Mouse (Mus musculus) lung, postnatal 0 days (tissue): ENCODE measurements around the gene Leng8. TPM values are rescaled to one million over a fixed set of nuclear protein-coding genes. Genes with fewer than 3 reads are reported as not detected.
"Not testable (repeated sequence)": the region's sequence is repeated elsewhere in the genome, so short reads cannot be mapped to it uniquely, and the experiment has no call there.

Experiments
- ATAC-seq: fragments of 200-750 bp; cut with Nextera tagmentation; 2 replicates; pipeline ENCODE4 v1.8.0; 2017; ENCODE audit warnings: moderate library complexity
- DNase-seq: peaks from one replicate; pipeline ENCODE4 v3.0.0-alpha.2; 2016; ENCODE audit warnings: low spot score
- H3K27ac ChIP-seq: fragments of 300-500 bp; sonication (generic); 2 replicates; pipeline ENCODE4 v1.5.1; 2014; ENCODE audit warnings: antibody characterized with exemption, mild to moderate bottlenecking, low read length, mixed read lengths
- H3K27me3 ChIP-seq: fragments of 300-500 bp; sonication (generic); replicated peaks from 2 replicates; pipeline ENCODE4 v1.6.1; 2014; ENCODE audit warnings: low read length, mixed read lengths; ENCODE audit not compliant: insufficient read depth
- H3K36me3 ChIP-seq: fragments of 300-500 bp; sonication (generic); 2 replicates; pipeline ENCODE4 v1.6.1; 2014; ENCODE audit warnings: low read length, mixed read lengths; ENCODE audit not compliant: insufficient read depth
- H3K4me1 ChIP-seq: fragments of 300-500 bp; sonication (generic); 2 replicates; pipeline ENCODE4 v1.6.1; 2014; ENCODE audit warnings: antibody characterized with exemption, low read depth, low read length, mixed read lengths; ENCODE audit not compliant: insufficient read depth
- H3K4me2 ChIP-seq: fragments of 300-500 bp; sonication (generic); replicated peaks from 2 replicates; pipeline ENCODE4 v1.6.1; 2014; ENCODE audit warnings: low read depth, mild to moderate bottlenecking, low read length, moderate library complexity, mixed read lengths
- H3K4me3 ChIP-seq: fragments of 300-500 bp; sonication (generic); 2 replicates; pipeline ENCODE4 v1.5.1; 2014; ENCODE audit warnings: low read depth, low read length
- H3K9ac ChIP-seq: fragments of 300-500 bp; sonication (generic); replicated peaks from 2 replicates; pipeline ENCODE4 v1.6.1; 2014; ENCODE audit warnings: low read depth, mild to moderate bottlenecking
- H3K9me3 ChIP-seq: fragments of 300-500 bp; sonication (generic); 2 replicates; pipeline ENCODE4 v1.6.1; 2016; ENCODE audit warnings: low read length, mixed read lengths
- CTCF ChIP-seq: IDR thresholded peaks from 2 replicates; pipeline ENCODE4 v1.5.1; 2016; ENCODE audit warnings: antibody characterized with exemption, mild to moderate bottlenecking
- EP300 ChIP-seq: IDR thresholded peaks from 2 replicates; pipeline ENCODE4 v1.6.1; 2016; ENCODE audit warnings: antibody characterized with exemption, mild to moderate bottlenecking, control low read depth
- WGBS: fragments of 180-500 bp; shearing (Covaris S2); extraction: QIAGEN DNeasy Blood & Tissue Kit; methylation state at CpG from one replicate; pipeline ENCODE4 v1.1.7; 2014; 5-methylcytosine and 5-hydroxymethylcytosine counted together
- polyA plus RNA-seq: library from polyadenylated mRNA; unstranded; fragments of >200 nt; fragmentation: Nextera tagmentation; extraction: Ambion mirVana; gene quantifications from 2 replicates; pipeline ENCODE4 v1.2.1, GENCODE M21; 2015

The Leng8 gene
- polyA plus RNA-seq, 1 experiment from 2014 or later = 29.6 TPM

GRCm38 (mm10) chr7:4161596-4161995 is 24.8 kb downstream of the Leng8 start:
- not testable (repeated sequence) for H3K27me3 ChIP-seq, H3K9me3 ChIP-seq, H3K27ac ChIP-seq, H3K4me1 ChIP-seq, H3K4me3 ChIP-seq, ATAC-seq, H3K36me3 ChIP-seq, H3K4me2 ChIP-seq, DNase-seq, H3K9ac ChIP-seq
- 94% methylated on average over 4 of the region's 4 CpGs for WGBS
- peak; percentile 11; the same call in 1 of the 2 replicates for TF ChIP-seq CTCF

GRCm38 (mm10) chr7:4163571-4164072 is 26.8 kb downstream of the Leng8 start:
- H3K4me2 ChIP-seq = peak overlapping the region; percentile 85
- H3K27ac ChIP-seq = peak overlapping the region; percentile 71
- 0% methylated on average over 11 of the region's 11 CpGs for WGBS
- peak overlapping the region; percentile 55 for H3K9ac ChIP-seq
- TF ChIP-seq EP300 (no peak), CTCF (no peak)
- no peaks in the 10 kb centered on the region; the same call in 1 of the 2 replicates for H3K4me1 ChIP-seq
- H3K4me3 ChIP-seq = peak overlapping the region; percentile 54
- peak; percentile 64 for DNase-seq
- H3K27me3 ChIP-seq = no peaks in the 10 kb centered on the region
- no peaks in the 10 kb centered on the region for H3K36me3 ChIP-seq
- no peaks in the 10 kb centered on the region for H3K9me3 ChIP-seq
- ATAC-seq = peak; percentile 57

GRCm38 (mm10) chr7:4164090-4164910 is 27.5 kb downstream of the Leng8 start, which contains the start of gene Cdc42ep5:
TSS of gene Cdc42ep5 (minus strand) at chr7:4164860.
- H3K9me3 ChIP-seq = no peaks in the 10 kb centered on the region
- peak; percentile 90 for DNase-seq
- peak within 1 kb of the TSS; percentile 54 for H3K4me3 ChIP-seq
- TF ChIP-seq EP300 (0 out of 2 replicates have a peak, but pooled peaks have one; percentile 17), CTCF (no peak)
- no peaks in the 10 kb centered on the region; the same call in 1 of the 2 replicates for H3K4me1 ChIP-seq
- H3K4me2 ChIP-seq = peak within 1 kb of the TSS; percentile 85
- no peaks in the 10 kb centered on the region for H3K36me3 ChIP-seq
- H3K27me3 ChIP-seq = no peaks in the 10 kb centered on the region
- WGBS = under 1% methylated on average over 19 of the region's 20 CpGs
- H3K9ac ChIP-seq = peak within 1 kb of the TSS; percentile 55
- peak; percentile 94 for ATAC-seq
- H3K27ac ChIP-seq = peak within 1 kb of the TSS; percentile 71

- ATAC-seq (no peak), DNase-seq (no peak)
- Histone ChIP-seq H3K27me3 (no peaks in the 10 kb centered on the region), H3K4me1 (no peaks in the 10 kb centered on the region; the same call in 1 of the 2 replicates), H3K9ac (no peak overlapping the region), H3K9me3 (no peaks in the 10 kb centered on the region), H3K27ac (0 out of 2 replicates have a peak overlapping the region, but pooled peaks have one; percentile 71), H3K4me2 (peak overlapping the region; percentile 85; the same call in 1 of the 2 replicates), H3K36me3 (no peaks in the 10 kb centered on the region), H3K4me3 (no peak overlapping the region)
- 13% methylated on average over 3 of the region's 3 CpGs for WGBS
- no peak for TF ChIP-seq CTCF
- TF ChIP-seq EP300 = no peak
These were observed 28.4 kb downstream of the Leng8 start for GRCm38 (mm10) chr7:4165286-4165685.

GRCm38 (mm10) chr7:4167098-4167497 is 30.3 kb downstream of the Leng8 start:
- no peak for TF ChIP-seq EP300
- TF ChIP-seq CTCF = no peak
- H3K36me3 ChIP-seq = no peaks in the 10 kb centered on the region
- no peak overlapping the region for H3K4me3 ChIP-seq
- H3K27me3 ChIP-seq = no peaks in the 10 kb centered on the region
- no peaks in the 10 kb centered on the region for H3K9me3 ChIP-seq
- H3K9ac ChIP-seq = no peak overlapping the region
- H3K27ac ChIP-seq = no peak overlapping the region
- DNase-seq (no peak), ATAC-seq (no peak)
- no peaks in the 10 kb centered on the region; the same call in 1 of the 2 replicates for H3K4me1 ChIP-seq
- no peak overlapping the region for H3K4me2 ChIP-seq

GRCm38 (mm10) chr7:4170193-4170938 is 33.5 kb downstream of the Leng8 start:
- DNase-seq (no peak), ATAC-seq (no peak)
- H3K27ac ChIP-seq = no peak overlapping the region
- no peaks in the 10 kb centered on the region for H3K36me3 ChIP-seq
- 62% methylated on average over 6 of the region's 6 CpGs for WGBS
- H3K9ac ChIP-seq = no peak overlapping the region
- no peak overlapping the region for H3K4me2 ChIP-seq
- no peaks in the 10 kb centered on the region for H3K9me3 ChIP-seq
- no peaks in the 10 kb centered on the region for H3K4me1 ChIP-seq
- TF ChIP-seq EP300 = no peak
- no peak overlapping the region for H3K4me3 ChIP-seq
- no peaks in the 10 kb centered on the region for H3K27me3 ChIP-seq
